Mouse (Mus musculus): ENCODE measurements around the gene Cd46. TPM values are rescaled to one million over a fixed set of nuclear protein-coding genes. Genes with fewer than 3 reads are reported as not detected.
A peak's percentile ranks its signal among the peaks of the same experiment; 100 is the strongest.

Cd46 gene
- total RNA-seq (2014; rRNA removed) = 1.5 and 4.4 TPM in 2 replicates
- polyA plus RNA-seq (2015; fragmentation: Nextera tagmentation; extraction: Ambion mirVana) = 1.00 and 1.0 TPM in 2 replicates

GRCm38 (mm10) chr1:195092220-195092720, at the start of gene Cd46:
TSS of gene Cd46 (minus strand) at chr1:195092249.
- Histone ChIP-seq H3K4me1 (ENCODE audit: insufficient read depth, low read length) (peaks cover 6% of the 10 kb centered on the region; the same call in 1 of the 2 replicates), H3K9me3 (ENCODE audit: low read length) (no peaks in the 10 kb centered on the region), H3K36me3 (ENCODE audit: insufficient read depth, low read length) (no peaks in the 10 kb centered on the region; the same call in 1 of the 2 replicates), H3K27ac (no peak within 1 kb of the TSS; the same call in 1 of the 2 replicates), H3K4me3 (ENCODE audit: low read length) (peak within 1 kb of the TSS; percentile 36), H3K4me2 (ENCODE audit: low read depth, low read length) (peak within 1 kb of the TSS; percentile 68), H3K27me3 (ENCODE audit: insufficient read depth, low read length) (no peaks in the 10 kb centered on the region), H3K9ac (replicated peaks; ENCODE audit: low read length) (0 out of 2 replicates have a peak within 1 kb of the TSS, but pooled peaks have one; percentile 24)
- WGBS = 4% methylated on average over 14 of the region's 14 CpGs
- peak; percentile 66 for DNase-seq (ENCODE audit: low spot score)
- TF ChIP-seq CTCF (IDR thresholded peaks at IDR 0.05; ENCODE audit: low read depth) = no peak
- ATAC-seq = peak; percentile 93

- WGBS = 38% methylated on average over 3 of the region's 3 CpGs
- Histone ChIP-seq H3K9me3 (ENCODE audit: low read length) (no peaks in the 10 kb centered on the region), H3K27ac (peak overlapping the region; percentile 93; the same call in 1 of the 2 replicates), H3K4me3 (ENCODE audit: low read length) (peak overlapping the region; percentile 62; the same call in 1 of the 2 replicates), H3K9ac (replicated peaks; ENCODE audit: low read length) (no peak overlapping the region), H3K27me3 (ENCODE audit: insufficient read depth, low read length) (no peaks in the 10 kb centered on the region), H3K36me3 (ENCODE audit: insufficient read depth, low read length) (no peaks in the 10 kb centered on the region), H3K4me1 (ENCODE audit: insufficient read depth, low read length) (no peaks in the 10 kb centered on the region), H3K4me2 (ENCODE audit: low read depth, low read length) (peak overlapping the region; percentile 64)
- no peak for TF ChIP-seq CTCF (IDR thresholded peaks at IDR 0.05; ENCODE audit: low read depth)
- DNase-seq (ENCODE audit: low spot score) (peak; percentile 1), ATAC-seq (no peak)
Measured at GRCm38 (mm10) chr1:195132070-195132469, 40.0 kb upstream of the Cd46 start.

GRCm38 (mm10) chr1:195131675-195132015, 39.6 kb upstream of the Cd46 start:
- peak overlapping the region; percentile 62 for H3K4me3 ChIP-seq (ENCODE audit: low read length)
- H3K4me1 ChIP-seq (ENCODE audit: insufficient read depth, low read length) = no peaks in the 10 kb centered on the region
- H3K4me2 ChIP-seq (ENCODE audit: low read depth, low read length) = peak overlapping the region; percentile 64
- WGBS = 20% methylated on average over 4 of the region's 4 CpGs
- H3K9ac ChIP-seq (replicated peaks; ENCODE audit: low read length) = peak overlapping the region; percentile 84
- H3K27ac ChIP-seq = peak overlapping the region; percentile 93
- H3K36me3 ChIP-seq (ENCODE audit: insufficient read depth, low read length) = no peaks in the 10 kb centered on the region
- H3K9me3 ChIP-seq (ENCODE audit: low read length) = no peaks in the 10 kb centered on the region
- no peak for DNase-seq (ENCODE audit: low spot score)
- no peaks in the 10 kb centered on the region for H3K27me3 ChIP-seq (ENCODE audit: insufficient read depth, low read length)
- ATAC-seq = no peak
- no peak for TF ChIP-seq CTCF (IDR thresholded peaks at IDR 0.05; ENCODE audit: low read depth)

- Histone ChIP-seq H3K27me3 (ENCODE audit: insufficient read depth, low read length) (no peaks in the 10 kb centered on the region), H3K4me1 (ENCODE audit: insufficient read depth, low read length) (no peaks in the 10 kb centered on the region), H3K27ac (peak within 1 kb of the TSS; percentile 93), H3K4me3 (ENCODE audit: low read length) (peak within 1 kb of the TSS; percentile 62), H3K36me3 (ENCODE audit: insufficient read depth, low read length) (no peaks in the 10 kb centered on the region), H3K9ac (replicated peaks; ENCODE audit: low read length) (peak within 1 kb of the TSS; percentile 84), H3K9me3 (ENCODE audit: low read length) (no peaks in the 10 kb centered on the region), H3K4me2 (ENCODE audit: low read depth, low read length) (peak within 1 kb of the TSS; percentile 64)
- WGBS = under 1% methylated on average over 31 of the region's 31 CpGs
- DNase-seq (ENCODE audit: low spot score) (peak; percentile 94), ATAC-seq (peak; percentile 99)
- TF ChIP-seq CTCF (IDR thresholded peaks at IDR 0.05; ENCODE audit: low read depth) = peak; percentile 82
Measured at GRCm38 (mm10) chr1:195130953-195131674, 39.1 kb upstream of the Cd46 start, which contains the start of gene Cr1l. TSS of gene Cr1l (minus strand) at chr1:195131586.

- Histone ChIP-seq H3K27me3 (ENCODE audit: insufficient read depth, low read length) (no peaks in the 10 kb centered on the region), H3K9ac (replicated peaks; ENCODE audit: low read length) (peak overlapping the region; percentile 84), H3K27ac (peak overlapping the region; percentile 93; the same call in 1 of the 2 replicates), H3K4me2 (ENCODE audit: low read depth, low read length) (peak overlapping the region; percentile 64), H3K9me3 (ENCODE audit: low read length) (no peaks in the 10 kb centered on the region), H3K36me3 (ENCODE audit: insufficient read depth, low read length) (no peaks in the 10 kb centered on the region), H3K4me1 (ENCODE audit: insufficient read depth, low read length) (no peaks in the 10 kb centered on the region), H3K4me3 (ENCODE audit: low read length) (peak overlapping the region; percentile 62)
- 15% methylated on average over 2 of the region's 2 CpGs for WGBS
- DNase-seq (ENCODE audit: low spot score) = peak; percentile 5
- peak; percentile 34; the same call in 1 of the 2 replicates for ATAC-seq
- no peak for TF ChIP-seq CTCF (IDR thresholded peaks at IDR 0.05; ENCODE audit: low read depth)
Measured at GRCm38 (mm10) chr1:195130479-195130878, 38.4 kb upstream of the Cd46 start.

- WGBS = 69% methylated on average over 1 of the region's 1 CpGs
- H3K4me3 ChIP-seq (ENCODE audit: low read length) = no peak overlapping the region
- peak overlapping the region; percentile 37 for H3K4me2 ChIP-seq (ENCODE audit: low read depth, low read length)
- no peak for TF ChIP-seq CTCF (IDR thresholded peaks at IDR 0.05; ENCODE audit: low read depth)
- ATAC-seq (no peak), DNase-seq (ENCODE audit: low spot score) (no peak)
- H3K27ac ChIP-seq = no peak overlapping the region
- no peaks in the 10 kb centered on the region for H3K27me3 ChIP-seq (ENCODE audit: insufficient read depth, low read length)
- H3K9ac ChIP-seq (replicated peaks; ENCODE audit: low read length) = no peak overlapping the region
- no peaks in the 10 kb centered on the region for H3K4me1 ChIP-seq (ENCODE audit: insufficient read depth, low read length)
- H3K9me3 ChIP-seq (ENCODE audit: low read length) = no peaks in the 10 kb centered on the region
- H3K36me3 ChIP-seq (ENCODE audit: insufficient read depth, low read length) = 0 out of 2 replicates have a peak, but pooled peaks cover 2% of the 10 kb centered on the region
Measured at GRCm38 (mm10) chr1:195129867-195130266, 37.8 kb upstream of the Cd46 start.
